Mouse (Mus musculus) bone marrow, adult 2 months (tissue): ENCODE measurements around the gene Lrit3. TPM values are rescaled to one million over a fixed set of nuclear protein-coding genes. Genes with fewer than 3 reads are reported as not detected.

Experiments used
- H3K27ac ChIP-seq: fragments of 200-500 bp; 2 replicates; pipeline ENCODE4 v1.5.1; 2012; ENCODE audit warnings: low read depth, mild to moderate bottlenecking, control low read depth, inconsistent platforms, low read length; ENCODE audit not compliant: control insufficient read depth, poor library complexity, insufficient read depth
- H3K4me1 ChIP-seq: fragments of 200-500 bp; 2 replicates; pipeline ENCODE4 v1.6.1; 2011; ENCODE audit warnings: low read length; ENCODE audit not compliant: control insufficient read depth, insufficient read depth
- H3K4me3 ChIP-seq: fragments of 200-500 bp; replicated peaks from 2 replicates; pipeline ENCODE3; 2011; ENCODE audit warnings: mild to moderate bottlenecking, low read depth, low read length, control low read depth; ENCODE audit not compliant: control insufficient read depth
- CTCF ChIP-seq: fragments of 200-500 bp; IDR thresholded peaks from 2 replicates; pipeline ENCODE4 v1.5.1; 2011; ENCODE audit warnings: low read length, control low read depth; ENCODE audit not compliant: control insufficient read depth, insufficient read depth
- POLR2A ChIP-seq: fragments of 200-500 bp; IDR thresholded peaks from 2 replicates; pipeline ENCODE4 v1.6.1; 2011; ENCODE audit warnings: low read depth, mild to moderate bottlenecking, control low read depth, low read length, borderline replicate concordance; ENCODE audit not compliant: control insufficient read depth
- whole genome bisulfite sequencing: fragments of 180-500 bp; shearing (Covaris S2); methylation state at CpG from one replicate; pipeline ENCODE4 v1.1.7; 2018; 5-methylcytosine and 5-hydroxymethylcytosine counted together
- polyA plus RNA-seq: library from polyadenylated mRNA; stranded (reverse); fragments of >200 nt; gene quantifications from 2 replicates; pipeline ENCODE4 v1.2.4, GENCODE M21; 2011; ENCODE audit warnings: low replicate concordance; ENCODE audit not compliant: missing spikeins, insufficient read depth, insufficient read length

Gene Lrit3
- polyA plus RNA-seq, 1 experiment = not detected

DNA sequence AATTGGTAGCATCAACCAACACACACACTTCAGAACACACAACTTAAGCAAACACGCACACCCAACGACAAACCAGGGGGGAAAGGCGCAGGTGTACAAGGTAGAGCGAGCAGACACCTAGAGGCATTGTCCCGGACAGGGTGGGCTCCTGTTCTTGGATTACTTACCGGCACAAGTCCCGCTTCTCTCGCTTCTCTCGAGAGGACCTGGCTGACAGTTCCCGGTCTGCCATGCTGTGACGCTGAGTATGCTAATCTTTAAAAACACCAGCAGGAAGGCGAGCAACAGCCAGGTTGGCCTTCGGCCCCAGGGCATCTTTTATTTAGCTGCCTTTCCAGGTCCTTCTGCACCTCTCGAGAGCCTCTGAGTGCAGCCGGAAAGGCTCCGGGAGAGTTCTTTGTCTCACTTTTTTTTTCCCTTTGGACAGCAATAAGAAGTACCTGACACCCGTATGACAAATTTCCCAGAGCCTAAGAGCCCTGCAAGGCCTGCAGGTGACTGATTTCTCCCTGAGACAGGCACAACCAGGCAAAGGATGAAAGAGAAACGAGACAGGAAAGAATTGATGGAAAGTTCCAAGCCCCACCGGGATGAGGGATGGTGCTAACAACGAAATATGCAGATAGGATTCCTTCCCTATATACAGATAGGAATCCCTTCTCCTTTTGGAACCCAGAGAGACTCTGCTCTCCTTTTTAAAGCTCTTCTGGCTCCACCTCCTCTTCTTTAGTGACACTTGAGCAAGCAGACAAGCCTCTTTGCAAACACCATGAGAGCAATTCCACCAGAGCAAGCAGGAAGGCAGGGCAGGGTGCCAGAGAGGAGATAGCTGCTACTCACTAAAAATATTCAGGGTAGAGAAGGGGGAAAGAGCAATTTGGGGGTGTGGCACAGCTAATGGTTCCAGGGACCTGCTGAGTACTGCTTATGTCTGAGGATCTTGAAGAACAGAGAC lies 48.9 kb downstream of the Lrit3 start, which contains the start of gene Egf:
TSS of gene Egf (minus strand) at position 667 of the 955 bp plus-strand sequence.
- Histone ChIP-seq H3K4me1 (no peaks in the 10 kb centered on the region), H3K4me3 (no peak within 1 kb of the TSS), H3K27ac (no peak within 1 kb of the TSS)
- WGBS = 14% methylated on average over 20 of the region's 20 CpGs
- no peak for TF ChIP-seq CTCF
- TF ChIP-seq POLR2A = no peak

DNA sequence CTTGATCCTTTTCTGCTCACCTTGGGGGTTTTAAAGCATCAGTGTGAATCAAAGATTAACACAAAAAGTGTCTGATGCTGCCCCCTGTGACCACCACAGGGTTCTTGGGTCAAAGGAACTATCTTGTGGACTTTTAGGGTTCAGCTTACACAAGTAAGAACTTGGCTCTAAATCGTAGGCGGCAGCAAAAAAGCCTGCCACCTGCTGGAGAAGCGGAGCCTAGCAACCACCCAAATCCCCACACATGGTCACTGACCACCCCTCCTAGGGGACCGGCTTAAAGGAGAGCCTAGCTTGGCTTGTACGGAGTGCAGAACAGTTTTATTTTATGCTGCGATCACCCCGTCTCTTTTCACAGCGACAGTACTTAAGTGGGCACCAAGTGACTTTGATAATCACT lies 59.0 kb downstream of the Lrit3 start:
- WGBS = 50% methylated on average over 8 of the region's 8 CpGs
- H3K27ac ChIP-seq = no peak overlapping the region
- H3K4me3 ChIP-seq = no peak overlapping the region
- H3K4me1 ChIP-seq = no peaks in the 10 kb centered on the region
- TF ChIP-seq POLR2A (no peak), CTCF (peak; percentile 58)

- no peaks in the 10 kb centered on the region for H3K4me1 ChIP-seq
- no peak overlapping the region for H3K4me3 ChIP-seq
- no peak for TF ChIP-seq CTCF
- no peak for TF ChIP-seq POLR2A
- 54% methylated on average over 6 of the region's 6 CpGs for WGBS
- H3K27ac ChIP-seq = no peak overlapping the region
Observed at GRCm38 (mm10) chr3:129742781-129743180, 61.0 kb downstream of the Lrit3 start.

DNA sequence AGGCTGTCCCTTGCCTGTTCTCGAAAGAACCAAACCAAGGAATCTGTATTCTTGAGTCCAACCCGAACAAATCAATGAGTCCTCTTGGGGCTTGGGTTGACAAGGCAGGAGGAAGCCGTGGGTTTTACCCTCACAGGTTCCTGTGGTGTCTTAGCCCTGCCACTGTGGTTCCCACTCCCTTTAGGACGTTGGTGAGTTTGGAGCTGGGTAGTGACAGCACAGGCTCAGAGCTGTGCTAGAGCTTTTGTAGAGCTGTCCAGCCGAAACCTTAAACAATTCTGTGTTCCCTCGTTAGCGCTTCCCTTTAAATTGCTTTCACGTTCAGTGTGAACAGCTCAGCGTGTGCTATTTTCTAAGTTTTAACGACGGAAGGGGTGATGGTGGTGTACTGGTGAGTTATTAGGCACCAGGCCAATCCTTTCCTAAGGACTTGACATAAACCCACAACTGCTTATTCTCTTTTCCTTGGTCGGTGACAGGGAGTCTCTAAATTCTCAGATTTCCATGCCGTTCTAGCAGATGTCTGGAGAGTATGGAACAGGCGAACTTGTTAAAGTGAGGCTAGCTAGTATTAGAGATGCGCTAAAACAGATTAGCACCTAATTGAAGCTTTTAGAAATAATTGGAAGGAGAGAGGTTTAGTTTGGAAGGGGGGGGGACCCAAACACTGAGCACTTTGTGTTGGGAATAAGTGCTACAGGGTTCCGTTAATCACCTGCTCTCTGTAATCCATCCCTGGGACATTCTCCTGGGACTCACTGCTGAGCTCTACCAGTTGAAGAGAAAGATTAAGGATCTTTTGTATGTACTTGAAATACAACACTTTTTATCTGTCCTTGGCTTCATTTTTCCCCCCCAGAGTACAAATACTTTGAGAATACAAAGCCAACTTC lies 65.3 kb downstream of the Lrit3 start:
- TF ChIP-seq CTCF (no peak), POLR2A (no peak)
- 63% methylated on average over 16 of the region's 16 CpGs for WGBS
- no peak overlapping the region for H3K27ac ChIP-seq
- no peak overlapping the region for H3K4me3 ChIP-seq
- no peaks in the 10 kb centered on the region for H3K4me1 ChIP-seq

Other genes with a start within 250 kb of the Lrit3 start
- 1.7 and 2.7 TPM in 2 replicates for gene Egf, start 48.7 kb downstream of the Lrit3 start, polyA plus RNA-seq
- not detected in 2 replicates for gene Rrh, start 18.6 kb upstream of the Lrit3 start, polyA plus RNA-seq
- 84.0 and 115 TPM in 2 replicates for gene Gar1, start 27.4 kb upstream of the Lrit3 start, polyA plus RNA-seq
- 2.2 TPM in 1 of 2 replicates, not detected in the other for gene Cfi, start 31.9 kb upstream of the Lrit3 start, polyA plus RNA-seq
- gene Pla2g12a, start 74.6 kb upstream of the Lrit3 start, polyA plus RNA-seq = 39.5 and 41.6 TPM in 2 replicates
- 10.7 and 16.2 TPM in 2 replicates for gene Casp6, start 97.4 kb upstream of the Lrit3 start, polyA plus RNA-seq
- gene Mcub, start 166.2 kb upstream of the Lrit3 start, polyA plus RNA-seq = 2.3 TPM in 1 of 2 replicates, not detected in the other